Mouse (Mus musculus) cerebellum, adult 11-12 months (tissue): ENCODE results near the gene Sdc4.

Experiments
- DNase-seq: peaks from one replicate; pipeline ENCODE4 v3.0.0; 2022

The Sdc4 gene

GRCm38 (mm10) chr2:164393126-164393525 is 50.6 kb downstream of the Sdc4 start:
- DNase-seq = no peak

GRCm38 (mm10) chr2:164389499-164389898 is 54.2 kb downstream of the Sdc4 start:
- DNase-seq = peak; percentile 72

GRCm38 (mm10) chr2:164389020-164389419 is 54.7 kb downstream of the Sdc4 start, which contains the start of gene Slpi:
Slpi (minus strand) TSS chr2:164389095.
- DNase-seq = peak; percentile 25

DNA sequence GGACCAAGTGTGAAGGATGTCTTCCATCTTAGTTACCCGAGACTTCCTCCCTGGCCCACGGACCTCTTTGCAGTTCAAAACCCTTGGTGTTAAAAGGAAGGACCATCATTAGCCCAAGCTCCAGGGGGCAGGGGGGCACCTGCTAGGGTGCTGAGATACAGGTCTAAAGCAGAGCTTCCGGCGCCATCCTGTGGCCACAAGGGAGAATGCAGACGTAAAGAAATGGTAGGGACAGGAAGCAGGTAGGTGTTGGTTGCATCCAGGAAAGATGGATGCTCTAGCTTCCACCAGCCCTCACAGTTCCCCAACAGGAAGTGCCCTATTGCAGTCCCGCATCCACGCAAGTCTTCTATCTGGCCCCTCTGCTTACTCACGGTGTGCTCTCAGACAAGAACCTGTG is 56.7 kb downstream of the Sdc4 start:
- DNase-seq = peak; percentile 16

DNA sequence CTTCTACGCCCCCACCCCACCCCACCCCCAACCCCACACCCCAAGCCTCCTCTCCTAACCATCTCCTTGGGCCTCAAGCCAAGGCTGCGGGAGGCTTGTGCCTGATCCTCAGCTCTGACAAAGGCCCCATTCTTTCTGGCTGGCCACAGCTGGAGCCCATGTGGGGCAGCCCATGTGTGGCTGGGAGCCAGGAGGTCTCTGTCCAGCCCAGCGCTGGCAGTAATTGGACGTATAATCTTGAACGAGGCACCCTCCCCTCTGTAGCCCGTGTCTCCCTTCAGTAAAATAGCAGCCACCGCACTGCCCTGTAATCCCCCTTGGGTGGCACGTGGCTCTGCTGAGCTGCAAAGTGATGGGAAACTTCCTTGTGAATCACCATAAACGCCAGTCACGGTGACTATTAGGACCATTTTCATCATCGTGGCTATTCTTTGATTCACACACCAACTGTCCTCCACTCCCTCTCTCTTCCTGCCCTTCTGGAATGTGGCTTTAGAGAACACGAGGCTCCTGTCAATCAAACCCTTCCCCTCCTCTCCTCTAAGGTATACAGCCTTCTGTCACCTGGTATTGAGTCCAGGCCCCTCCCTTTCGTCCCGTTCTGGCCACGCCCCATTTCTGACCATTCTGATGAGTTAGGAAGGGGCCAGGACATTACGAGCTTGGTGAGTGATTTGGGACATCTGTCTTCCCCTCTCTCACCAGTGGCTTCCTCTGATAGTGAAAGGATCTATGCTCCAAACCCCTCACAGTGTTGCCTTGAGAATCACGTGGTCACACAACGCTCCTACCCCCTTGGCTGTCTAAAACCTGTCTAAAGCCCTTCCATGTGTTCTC is 57.5 kb downstream of the Sdc4 start:
- DNase-seq = no peak

GRCm38 (mm10) chr2:164383656-164384399 is 59.9 kb downstream of the Sdc4 start:
- DNase-seq = no peak

GRCm38 (mm10) chr2:164382971-164383370 is 60.7 kb downstream of the Sdc4 start:
- DNase-seq = no peak

- no peak for DNase-seq
Observed at GRCm38 (mm10) chr2:164381726-164382125, 62.0 kb downstream of the Sdc4 start.

DNA sequence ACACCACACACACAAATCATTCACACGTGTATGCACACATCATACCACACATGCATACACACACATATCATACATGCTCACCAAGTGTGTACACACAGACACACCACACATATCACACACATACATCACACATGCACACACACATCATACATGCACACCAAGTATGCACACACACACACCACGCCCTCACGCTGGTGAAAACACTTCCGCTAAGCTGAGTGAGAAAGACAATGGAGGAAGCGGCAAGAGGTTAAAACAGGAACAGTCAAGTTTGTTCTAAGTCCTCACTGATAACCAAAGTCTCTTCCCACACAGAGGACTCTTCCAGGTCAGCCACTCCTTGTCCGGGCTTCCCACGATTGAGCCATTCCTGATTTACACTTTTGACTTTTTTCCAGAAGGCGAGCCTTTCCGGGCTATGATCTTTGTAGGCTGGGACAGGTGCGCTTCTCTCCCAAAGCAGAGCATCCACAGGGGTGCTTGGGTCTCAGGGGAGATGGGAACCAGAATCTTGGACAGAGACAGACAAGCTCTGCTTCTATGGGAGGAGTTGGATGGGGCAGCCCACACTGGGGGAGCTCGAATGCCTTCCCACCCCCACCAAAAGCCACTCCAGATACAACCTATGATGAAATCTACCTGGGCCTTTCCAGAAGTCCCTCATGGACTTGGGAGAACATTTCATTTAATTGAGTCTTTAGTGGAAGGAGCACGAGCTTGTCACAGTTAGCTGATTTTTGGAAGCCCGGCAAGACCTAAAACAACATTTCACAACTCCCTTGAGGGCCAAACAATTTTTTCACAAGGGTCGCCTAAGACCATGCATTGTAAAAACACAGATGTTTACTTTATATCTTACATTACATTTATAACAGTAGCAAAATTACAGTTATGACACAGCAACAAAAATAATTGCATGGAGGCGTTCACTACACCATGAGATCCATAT is 65.9 kb downstream of the Sdc4 start:
- DNase-seq = no peak
